Mouse (Mus musculus) kidney, embryonic 14.5 days (tissue): Measurements from ENCODE around the gene Vstm5. TPM values are rescaled to one million over a fixed set of nuclear protein-coding genes. Genes with fewer than 3 reads are reported as not detected.
"Not testable (repeated sequence)": the region's sequence is repeated elsewhere in the genome, so short reads cannot be mapped to it uniquely, and the experiment has no call there.

Source experiments
- ATAC-seq: fragments of 200-750 bp; cut with Nextera tagmentation; 2 replicates; pipeline ENCODE4 v1.8.0; 2017; ENCODE audit warnings: moderate number of reproducible peaks, mild to moderate bottlenecking, moderate TSS enrichment, moderate library complexity; ENCODE audit not compliant: low FRiP score, low TSS enrichment
- H3K27ac ChIP-seq: fragments of 300-500 bp; sonication (generic); 2 replicates; pipeline ENCODE4 v1.5.1; 2014; ENCODE audit warnings: low read depth, mild to moderate bottlenecking, low read length, moderate library complexity, mixed read lengths
- H3K27me3 ChIP-seq: fragments of 300-500 bp; sonication (generic); 2 replicates; pipeline ENCODE4 v1.6.1; 2014; ENCODE audit warnings: mild to moderate bottlenecking, low read length; ENCODE audit not compliant: control insufficient read depth, insufficient read depth
- H3K36me3 ChIP-seq: fragments of 300-500 bp; sonication (generic); 2 replicates; pipeline ENCODE4 v1.6.1; 2014; ENCODE audit warnings: low read length, mixed read lengths; ENCODE audit not compliant: control insufficient read depth, insufficient read depth
- H3K4me1 ChIP-seq: fragments of 300-500 bp; sonication (generic); 2 replicates; pipeline ENCODE4 v1.6.1; 2014; ENCODE audit warnings: low read length, mixed read lengths; ENCODE audit not compliant: control insufficient read depth, insufficient read depth
- H3K4me2 ChIP-seq: fragments of 300-500 bp; sonication (generic); replicated peaks from 2 replicates; pipeline ENCODE4 v1.6.1; 2014; ENCODE audit warnings: low read depth, mild to moderate bottlenecking, low read length
- H3K4me3 ChIP-seq: fragments of 300-500 bp; sonication (generic); 2 replicates; pipeline ENCODE4 v1.5.1; 2014; ENCODE audit warnings: mild to moderate bottlenecking, low read length
- H3K9ac ChIP-seq: fragments of 300-500 bp; sonication (generic); 2 replicates; pipeline ENCODE4 v1.6.1; 2014; ENCODE audit warnings: low read depth, mild to moderate bottlenecking, low read length, moderate library complexity
- H3K9me3 ChIP-seq: fragments of 300-500 bp; sonication (generic); 2 replicates; pipeline ENCODE4 v1.6.1; 2016; ENCODE audit warnings: low read length; ENCODE audit not compliant: control insufficient read depth
- WGBS: fragments of 180-500 bp; shearing (Covaris S2); extraction: QIAGEN DNeasy Blood & Tissue Kit; methylation state at CpG from one replicate; pipeline ENCODE4 v1.1.7; 2014; 5-methylcytosine and 5-hydroxymethylcytosine counted together
- polyA plus RNA-seq: library from polyadenylated mRNA; unstranded; fragments of >200 nt; fragmentation: Nextera tagmentation; extraction: Ambion mirVana; gene quantifications from 2 replicates; pipeline ENCODE4 v1.2.1, GENCODE M21; 2014

The Vstm5 gene
- polyA plus RNA-seq, 1 experiment from 2014 or later, result 5.6 TPM

DNA sequence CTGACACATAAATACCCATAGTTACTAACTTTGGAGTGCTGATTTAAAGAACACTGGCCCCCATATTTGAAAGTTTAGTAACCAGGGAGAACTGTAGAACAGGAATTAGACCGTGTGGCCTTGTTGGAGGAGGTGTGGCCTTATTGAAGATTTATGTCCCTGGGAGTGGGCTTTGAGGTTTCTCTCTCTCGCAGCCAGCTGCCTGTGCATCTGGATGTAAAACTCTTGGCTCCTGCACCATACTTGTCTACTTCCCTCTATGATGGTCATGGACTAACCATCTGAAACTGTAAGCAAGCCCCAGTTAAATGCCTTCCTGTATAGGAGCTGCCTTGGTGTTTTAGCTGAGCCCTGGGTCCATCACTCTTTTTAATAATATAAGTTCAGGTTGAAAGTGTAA, 59.6 kb downstream of the Vstm5 start:
- H3K9me3 ChIP-seq, result no peaks in the 10 kb centered on the region
- WGBS, result 11% methylated on average over 2 of the region's 2 CpGs
- ATAC-seq, result no peak
- H3K36me3 ChIP-seq, result peaks cover 3% of the 10 kb centered on the region; the same call in 1 of the 2 replicates
- H3K4me2 ChIP-seq, result no peak overlapping the region
- H3K27ac ChIP-seq, result no peak overlapping the region
- no peak overlapping the region for H3K9ac ChIP-seq
- peaks cover 6% of the 10 kb centered on the region; the same call in 1 of the 2 replicates for H3K4me1 ChIP-seq
- no peaks in the 10 kb centered on the region for H3K27me3 ChIP-seq
- no peak overlapping the region for H3K4me3 ChIP-seq

DNA sequence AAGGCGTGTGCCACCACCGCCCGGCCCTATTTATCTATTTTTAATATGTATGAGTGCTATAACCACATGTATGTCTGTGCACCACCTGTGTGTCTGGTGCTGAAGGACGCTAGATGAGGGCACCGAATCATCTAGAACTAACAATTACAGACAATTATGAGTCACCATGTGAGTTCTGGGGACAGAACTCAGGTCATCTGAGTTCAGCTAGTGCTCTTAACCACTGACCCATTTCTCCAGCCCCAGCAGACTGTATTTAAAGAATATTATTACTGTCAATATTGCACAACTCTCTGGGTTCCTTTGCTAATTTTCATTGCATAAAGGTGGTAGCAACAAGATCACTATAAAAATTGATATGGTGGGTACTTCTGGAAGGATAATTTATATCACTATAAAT, 61.2 kb downstream of the Vstm5 start:
- H3K4me3 ChIP-seq, result no peak overlapping the region
- 95% methylated on average over 5 of the region's 5 CpGs for WGBS
- peaks cover 6% of the 10 kb centered on the region; the same call in 1 of the 2 replicates for H3K4me1 ChIP-seq
- peaks cover 3% of the 10 kb centered on the region; the same call in 1 of the 2 replicates for H3K36me3 ChIP-seq
- no peak for ATAC-seq
- no peaks in the 10 kb centered on the region for H3K27me3 ChIP-seq
- no peak overlapping the region for H3K4me2 ChIP-seq
- no peaks in the 10 kb centered on the region for H3K9me3 ChIP-seq
- H3K27ac ChIP-seq, result no peak overlapping the region
- no peak overlapping the region for H3K9ac ChIP-seq

GRCm38 (mm10) chr9:15301399-15301798, 62.6 kb downstream of the Vstm5 start:
- H3K4me3 ChIP-seq, result no peak overlapping the region
- 0 out of 2 replicates have a peak, but pooled peaks have one; percentile 8 for ATAC-seq
- H3K4me1 ChIP-seq, result peaks cover 6% of the 10 kb centered on the region; the same call in 1 of the 2 replicates
- H3K27me3 ChIP-seq, result no peaks in the 10 kb centered on the region
- no peak overlapping the region for H3K9ac ChIP-seq
- 11% methylated on average over 6 of the region's 6 CpGs for WGBS
- peak overlapping the region; percentile 64 for H3K27ac ChIP-seq
- H3K9me3 ChIP-seq, result no peaks in the 10 kb centered on the region
- H3K36me3 ChIP-seq, result no peaks in the 10 kb centered on the region; the same call in 1 of the 2 replicates
- peak overlapping the region; percentile 1; the same call in 1 of the 2 replicates for H3K4me2 ChIP-seq

DNA sequence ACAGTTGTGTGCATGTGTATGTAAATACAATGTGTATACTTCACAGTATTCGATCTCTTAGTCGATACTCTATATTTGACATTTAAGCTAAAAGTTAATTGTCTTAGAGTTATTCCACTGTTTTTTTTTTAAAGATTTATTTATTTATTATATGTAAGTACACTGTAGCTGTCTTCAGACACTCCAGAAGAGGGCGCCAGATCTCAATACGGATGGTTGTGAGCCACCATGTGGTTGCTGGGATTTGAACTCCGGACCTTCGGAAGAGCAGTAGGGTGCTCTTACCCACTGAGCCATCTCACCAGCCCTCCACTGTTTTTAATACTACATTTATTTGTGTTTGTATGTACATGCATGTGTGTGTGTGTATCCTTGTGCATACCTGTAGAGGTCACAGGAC, 63.2 kb downstream of the Vstm5 start:
- not testable (repeated sequence) for H3K9me3 ChIP-seq, ATAC-seq, H3K9ac ChIP-seq, H3K36me3 ChIP-seq, H3K27me3 ChIP-seq, H3K4me2 ChIP-seq, H3K27ac ChIP-seq, H3K4me1 ChIP-seq, H3K4me3 ChIP-seq
- WGBS, result 86% methylated on average over 6 of the region's 6 CpGs

DNA sequence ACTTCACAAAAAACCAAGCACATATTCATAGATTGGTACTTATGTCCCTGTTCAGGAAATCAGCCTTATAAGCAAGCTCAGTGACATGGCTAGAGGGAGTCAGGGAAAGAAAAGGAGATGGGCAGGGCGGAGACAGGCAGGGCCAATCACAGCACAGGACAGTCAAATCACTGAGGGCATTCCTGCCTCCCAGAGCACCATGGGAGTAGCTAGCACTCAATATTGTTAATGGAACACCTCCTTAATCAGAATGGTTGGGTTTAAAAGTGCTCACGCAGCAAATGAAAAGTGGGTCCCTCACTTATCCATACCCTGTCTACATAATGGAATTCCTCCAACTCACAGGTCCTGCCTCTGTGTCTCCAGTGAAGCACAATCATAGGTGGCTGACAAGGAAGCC, 64.0 kb downstream of the Vstm5 start:
- peaks cover 11% of the 10 kb centered on the region for H3K4me1 ChIP-seq
- H3K4me3 ChIP-seq, result no peak overlapping the region
- H3K27me3 ChIP-seq, result no peaks in the 10 kb centered on the region
- no peak overlapping the region for H3K9ac ChIP-seq
- H3K9me3 ChIP-seq, result no peaks in the 10 kb centered on the region
- H3K4me2 ChIP-seq, result no peak overlapping the region
- no peak overlapping the region for H3K27ac ChIP-seq
- ATAC-seq, result no peak
- 78% methylated on average over 2 of the region's 2 CpGs for WGBS
- peaks cover 6% of the 10 kb centered on the region for H3K36me3 ChIP-seq

DNA sequence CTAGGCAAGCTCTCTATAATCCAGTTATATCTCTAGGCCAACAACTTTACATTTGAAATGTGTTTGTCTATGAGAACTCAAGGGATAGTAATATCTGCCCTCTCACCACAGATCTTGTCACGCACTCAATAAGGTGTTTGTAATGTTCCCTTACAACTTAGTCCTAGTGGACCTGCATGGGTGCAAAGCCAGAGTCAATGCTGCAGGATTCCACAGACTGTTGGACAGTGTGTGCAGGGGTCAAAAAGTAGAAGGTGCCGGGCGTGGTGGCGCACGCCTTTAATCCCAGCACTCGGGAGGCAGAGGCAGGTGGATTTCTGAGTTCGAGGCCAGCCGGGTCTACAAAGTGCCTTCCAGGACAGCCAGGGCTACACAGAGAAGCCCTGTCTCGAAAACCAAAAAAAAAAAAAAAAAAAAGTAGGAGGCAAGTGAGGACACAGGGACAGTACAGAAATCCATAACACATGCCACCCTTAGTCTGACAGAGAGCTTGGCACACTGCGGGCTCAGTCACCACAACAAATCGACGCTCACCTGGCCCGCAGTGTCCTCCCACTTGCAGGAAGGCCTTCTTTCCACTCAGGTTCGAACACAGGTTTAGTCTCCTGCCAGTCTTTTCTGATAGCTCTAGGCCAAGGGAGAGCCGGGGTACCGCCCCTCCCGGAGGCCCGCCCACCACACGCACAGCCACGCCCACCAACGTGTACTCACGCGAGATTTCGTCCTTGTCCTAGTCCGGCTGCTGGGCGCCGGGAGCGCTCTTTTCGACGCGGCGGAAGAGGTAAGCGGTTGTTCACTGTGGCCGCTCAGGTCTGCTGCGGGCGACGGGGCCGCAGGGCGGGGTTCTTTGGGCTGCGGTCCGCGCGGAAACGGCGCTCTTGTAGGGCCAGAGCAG, 66.9 kb downstream of the Vstm5 start, which contains the start of gene Taf1d:
TSS of gene Taf1d (plus strand) at position 712 of the 895 bp plus-strand sequence.
- 13% methylated on average over 45 of the region's 45 CpGs for WGBS
- no peaks in the 10 kb centered on the region for H3K9me3 ChIP-seq
- H3K4me3 ChIP-seq, result peak within 1 kb of the TSS; percentile 74
- peaks cover 25% of the 10 kb centered on the region for H3K4me1 ChIP-seq
- H3K27me3 ChIP-seq, result no peaks in the 10 kb centered on the region
- peak within 1 kb of the TSS; percentile 67 for H3K4me2 ChIP-seq
- peak; percentile 97 for ATAC-seq
- H3K36me3 ChIP-seq, result peaks cover 34% of the 10 kb centered on the region
- peak within 1 kb of the TSS; percentile 85 for H3K27ac ChIP-seq
- peak within 1 kb of the TSS; percentile 91 for H3K9ac ChIP-seq

DNA sequence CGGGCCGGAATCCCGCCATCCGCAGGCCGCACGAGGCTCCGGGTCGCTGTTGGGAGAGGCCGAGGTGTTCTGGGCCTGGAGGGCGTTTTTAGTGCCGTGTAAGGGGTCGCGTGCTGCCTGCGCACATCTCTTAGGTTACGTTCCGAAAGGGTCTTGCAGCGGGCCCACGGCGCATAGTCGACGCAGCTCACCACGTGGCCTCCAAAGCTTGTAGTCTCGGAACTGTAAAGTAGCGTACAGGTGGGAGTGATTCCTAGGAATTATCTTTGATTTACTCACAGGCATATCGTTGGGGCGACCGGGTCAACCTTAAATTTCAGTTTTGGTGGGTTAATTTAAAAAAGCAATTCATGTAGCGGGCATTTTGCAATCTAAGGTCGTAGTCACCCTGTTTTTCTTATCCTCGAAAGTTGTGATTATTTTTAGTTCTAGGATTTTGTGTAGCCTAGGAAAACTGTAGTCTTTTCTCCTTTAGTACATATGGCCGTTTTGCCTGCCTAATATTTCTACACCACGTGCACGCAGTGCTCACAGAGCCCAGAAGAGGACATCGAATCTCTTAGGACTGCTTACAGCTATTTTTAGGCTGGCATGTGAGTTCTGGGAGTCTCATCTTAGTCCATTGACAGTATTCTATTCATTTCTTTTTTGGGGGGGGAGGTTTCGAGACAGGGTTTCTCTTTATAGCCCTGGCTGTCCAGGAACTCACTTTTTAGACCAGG, 67.7 kb downstream of the Vstm5 start, which contains the start of gene 4931406C07Rik:
TSS of gene 4931406C07Rik (minus strand) at position 51 of the 722 bp plus-strand sequence.
- H3K9ac ChIP-seq, result peak within 1 kb of the TSS; percentile 91
- H3K4me2 ChIP-seq, result peak within 1 kb of the TSS; percentile 67
- H3K27ac ChIP-seq, result peak within 1 kb of the TSS; percentile 85
- peaks cover 42% of the 10 kb centered on the region for H3K36me3 ChIP-seq
- no peaks in the 10 kb centered on the region for H3K9me3 ChIP-seq
- H3K4me3 ChIP-seq, result peak within 1 kb of the TSS; percentile 74
- H3K4me1 ChIP-seq, result peaks cover 21% of the 10 kb centered on the region
- ATAC-seq, result peak; percentile 80
- no peaks in the 10 kb centered on the region for H3K27me3 ChIP-seq
- under 1% methylated on average over 35 of the region's 35 CpGs for WGBS

- WGBS, result 5% methylated on average over 6 of the region's 6 CpGs
- ATAC-seq, result no peak
- no peak overlapping the region for H3K27ac ChIP-seq
Measured at GRCm38 (mm10) chr9:15307257-15307656, 68.4 kb downstream of the Vstm5 start.

More at GRCm38 (mm10) chr9:15307257-15307656, 68.4 kb downstream of the Vstm5 start:
- Histone ChIP-seq H3K27me3 (no peaks in the 10 kb centered on the region), H3K4me1 (peaks cover 19% of the 10 kb centered on the region), H3K4me3 (peak overlapping the region; percentile 74), H3K4me2 (peak overlapping the region; percentile 67), H3K9me3 (no peaks in the 10 kb centered on the region), H3K9ac (peak overlapping the region; percentile 91), H3K36me3 (peaks cover 49% of the 10 kb centered on the region)
